Mouse (Mus musculus) lung, postnatal 10 days (tissue): Measurements from ENCODE around the gene Arid1b.
A peak's percentile ranks its signal among the peaks of the same experiment; 100 is the strongest.

ENCODE experiments used
- DNase-seq: peaks from one replicate; pipeline ENCODE4 v3.0.0; 2021

Arid1b gene

GRCm38 (mm10) chr17:4993840-4994503 lies at the start of gene Arid1b:
Arid1b (plus strand) TSS chr17:4994332.
- DNase-seq: peak; percentile 91

DNA sequence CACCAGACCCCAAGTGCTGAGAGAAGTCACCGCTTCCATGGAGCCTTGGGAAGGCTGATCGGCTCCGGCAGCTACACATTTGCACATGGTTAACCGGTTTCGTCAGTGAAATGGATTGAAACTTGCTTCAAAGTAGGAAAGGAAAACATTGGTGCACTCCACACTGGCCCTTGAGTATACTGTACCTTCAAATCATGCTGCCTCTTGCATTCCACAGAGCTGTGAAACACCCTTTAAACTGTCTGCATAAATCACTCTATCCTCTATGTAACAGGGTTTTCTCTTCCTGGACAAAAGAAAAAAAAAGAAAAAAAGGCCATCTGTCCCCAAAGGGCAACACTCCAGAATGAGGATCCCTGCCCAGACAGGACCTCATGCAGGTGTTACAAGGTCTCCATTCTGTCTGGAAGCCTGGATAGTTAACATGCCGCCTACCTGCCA lies 48.8 kb upstream of the Arid1b start:
- peak; percentile 16 for DNase-seq

DNA sequence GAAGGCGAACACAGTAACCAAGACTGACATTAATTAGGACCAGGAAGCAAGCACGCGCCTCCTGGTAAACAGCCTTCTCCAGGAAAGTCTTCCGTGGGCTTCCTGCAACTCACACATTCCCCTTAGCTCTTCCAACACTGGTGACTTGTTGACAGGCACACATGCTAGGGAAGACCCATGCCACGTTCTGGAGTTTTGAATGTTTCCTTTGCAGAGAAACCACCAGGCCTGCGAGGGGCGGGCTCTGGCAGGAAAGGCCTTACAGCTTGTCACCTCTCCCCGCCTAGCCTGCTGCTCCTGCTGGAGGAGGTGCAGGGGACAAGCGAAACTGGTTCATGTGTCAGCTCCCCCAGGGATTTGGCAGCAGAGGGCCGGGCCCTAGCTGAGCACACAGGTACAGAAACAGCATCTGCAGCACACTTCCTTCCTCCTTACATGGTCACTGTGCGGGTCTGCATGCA lies 48.2 kb upstream of the Arid1b start:
- DNase-seq: peak; percentile 73

DNA sequence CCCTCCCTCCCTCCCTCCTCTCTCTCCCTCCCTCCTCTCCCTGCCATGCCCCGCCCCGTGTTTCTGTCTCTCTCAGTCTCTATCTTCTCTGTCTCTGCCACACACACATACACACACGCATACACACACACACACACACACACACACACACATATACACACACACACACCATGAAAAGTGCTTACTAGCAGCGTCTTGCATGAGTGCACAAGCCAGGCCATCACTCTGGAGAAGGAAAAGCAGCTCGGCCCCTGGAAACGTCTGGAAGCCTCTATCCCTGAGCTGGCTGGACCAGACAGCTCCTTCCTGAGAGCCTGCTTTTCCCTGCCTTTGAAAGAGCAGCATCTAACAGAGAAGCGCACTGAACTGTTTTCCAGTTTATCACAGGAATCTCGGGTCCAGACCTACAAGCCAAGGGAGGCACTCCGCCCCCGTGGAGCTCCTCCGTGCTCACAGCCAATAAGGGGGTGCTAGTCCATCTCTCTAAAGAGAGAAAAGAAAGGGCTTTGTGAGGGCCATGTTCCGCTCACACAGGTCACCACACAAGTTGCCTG lies 47.6 kb upstream of the Arid1b start:
- peak; percentile 36 for DNase-seq

- no peak for DNase-seq
These were observed 47.1 kb upstream of the Arid1b start for GRCm38 (mm10) chr17:4947013-4947412.

GRCm38 (mm10) chr17:4947439-4947838 lies 46.7 kb upstream of the Arid1b start:
- DNase-seq: peak; percentile 11

- DNase-seq: no peak
These were observed 45.6 kb upstream of the Arid1b start for GRCm38 (mm10) chr17:4948501-4948900.

DNA sequence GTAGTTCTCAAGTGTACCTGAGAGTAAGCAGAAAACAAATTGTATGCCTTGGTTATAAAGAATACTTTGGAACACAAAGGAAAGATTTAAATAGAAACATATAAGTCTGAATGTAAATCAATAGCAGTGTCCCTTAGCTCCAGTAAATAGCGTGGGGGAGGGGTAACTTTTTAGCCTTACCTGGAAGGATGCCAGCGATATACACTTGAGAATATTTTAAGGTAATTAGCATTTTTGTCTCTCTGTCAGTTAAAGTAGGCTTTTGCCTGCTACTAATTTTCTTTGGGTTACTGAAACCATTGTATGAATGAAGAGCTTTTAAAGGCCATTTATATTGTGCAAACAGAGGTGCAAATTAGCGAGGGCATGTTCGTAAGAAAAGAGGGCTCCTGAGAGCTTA lies 39.7 kb upstream of the Arid1b start:
- DNase-seq: no peak

DNA sequence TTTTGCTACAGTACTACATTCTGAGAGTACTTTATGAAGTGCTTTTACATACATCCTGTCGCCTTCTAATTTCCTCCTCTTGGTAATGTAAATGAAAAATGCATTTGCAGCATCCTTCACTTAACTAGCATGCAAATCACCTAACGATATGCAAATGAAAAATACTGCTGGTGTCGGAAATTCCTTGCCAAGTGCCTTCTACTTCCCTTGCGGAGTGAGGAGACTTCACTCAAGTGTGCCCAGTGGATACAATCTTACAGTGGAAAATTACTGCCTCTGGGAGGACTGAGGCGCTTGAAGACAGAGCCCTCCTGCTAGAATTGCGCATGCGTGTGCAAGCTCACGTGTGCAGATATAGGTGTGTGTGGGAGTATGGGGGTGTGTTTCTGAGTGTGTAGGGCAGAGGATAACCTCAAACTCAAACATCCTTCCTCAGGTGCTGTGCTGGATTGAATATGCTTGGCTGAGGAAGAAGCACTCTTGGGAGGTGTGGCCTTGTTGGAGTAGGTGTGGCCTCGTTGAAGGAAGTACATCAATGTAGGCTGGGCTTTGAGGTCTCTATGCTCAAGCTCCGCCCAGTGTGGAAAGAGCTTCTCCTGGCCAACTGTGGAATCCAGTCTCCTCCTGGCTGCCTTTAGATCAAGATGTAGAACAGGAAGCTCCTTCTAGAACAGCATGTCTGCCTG lies 29.8 kb upstream of the Arid1b start:
- DNase-seq: peak; percentile 13

- no peak for DNase-seq
These were observed 26.9 kb upstream of the Arid1b start for GRCm38 (mm10) chr17:4967201-4967600.

DNA sequence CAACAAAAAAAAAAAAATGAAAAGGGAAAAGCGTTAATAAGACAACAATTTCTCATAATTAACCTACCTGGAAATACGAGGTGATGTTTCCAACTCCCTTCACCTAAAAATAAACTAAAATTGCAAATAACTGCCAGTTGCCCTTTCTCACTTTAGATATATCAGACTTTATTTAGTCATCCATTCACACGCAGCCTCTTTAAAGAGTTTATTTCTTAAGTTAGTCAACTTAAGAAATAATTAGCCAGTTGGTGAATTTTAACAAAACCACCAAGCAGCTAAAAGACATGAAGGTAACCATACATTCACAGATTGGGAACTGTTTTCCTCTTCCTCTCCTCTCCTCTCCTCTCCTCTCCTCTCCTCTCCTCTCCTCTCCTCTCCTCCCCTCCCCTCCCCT lies 26.1 kb upstream of the Arid1b start:
- no peak for DNase-seq

DNA sequence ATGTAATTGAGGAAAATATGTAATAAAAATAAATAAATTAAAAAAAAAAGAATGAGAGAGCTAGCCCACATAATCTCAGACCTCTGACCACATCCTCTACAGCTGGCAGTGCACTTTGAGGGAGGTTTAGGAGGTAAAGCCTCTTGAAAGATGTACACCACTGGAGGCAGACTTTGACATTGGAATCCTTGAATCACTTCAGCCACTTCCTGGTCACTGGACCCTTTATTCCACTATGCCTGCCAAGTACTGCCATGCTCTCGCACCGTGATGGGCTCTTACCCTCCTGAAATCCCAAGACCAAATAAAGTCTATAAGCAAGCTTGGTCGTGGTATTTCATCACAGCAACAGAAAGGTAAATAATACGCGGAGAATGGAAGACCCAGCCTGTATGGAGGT lies 25.3 kb upstream of the Arid1b start:
- no peak for DNase-seq

DNA sequence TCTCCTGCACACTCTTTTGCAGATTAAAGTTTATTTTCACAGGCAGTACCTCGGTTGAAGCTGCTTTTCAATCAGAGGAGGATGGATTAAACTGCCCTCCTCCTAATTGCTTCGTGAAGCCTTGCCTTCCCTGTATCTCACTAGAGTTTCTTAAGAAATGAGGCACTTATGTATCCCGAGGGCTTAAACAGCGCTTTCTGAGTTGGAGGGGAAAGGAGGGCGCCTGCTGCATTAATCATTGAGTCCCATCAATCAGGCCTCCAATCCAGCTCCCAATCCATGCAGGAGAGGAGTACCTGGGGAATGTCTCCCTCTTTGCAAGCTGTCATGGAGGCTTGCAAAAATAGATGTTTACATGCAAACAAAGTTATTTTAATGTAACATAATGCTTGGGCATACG lies 21.9 kb upstream of the Arid1b start:
- no peak for DNase-seq

GRCm38 (mm10) chr17:4974736-4975135 lies 19.4 kb upstream of the Arid1b start:
- DNase-seq: peak; percentile 87

DNA sequence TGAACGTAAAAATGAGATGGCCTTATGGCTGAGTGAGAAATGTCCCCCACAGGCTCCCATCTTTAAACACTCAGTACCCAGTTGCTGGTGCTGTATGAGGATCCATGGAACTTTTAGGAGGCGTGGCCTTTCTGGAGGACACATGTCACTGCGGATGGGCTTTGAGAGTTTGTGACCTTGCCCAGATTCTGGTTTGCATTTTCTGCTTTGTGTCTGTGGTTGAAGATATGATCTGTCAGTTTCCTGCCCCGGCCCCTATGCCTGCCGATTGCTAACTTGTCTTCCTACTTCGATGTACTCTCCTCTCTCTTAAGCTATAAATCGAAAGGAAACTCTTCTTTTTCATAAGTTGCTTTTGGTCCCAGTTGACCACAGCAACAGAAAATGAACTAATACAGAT lies 14.0 kb upstream of the Arid1b start:
- no peak for DNase-seq

- DNase-seq: no peak
These were observed 11.3 kb upstream of the Arid1b start for GRCm38 (mm10) chr17:4982819-4983218.

GRCm38 (mm10) chr17:4984691-4985090 lies 9.4 kb upstream of the Arid1b start:
- DNase-seq: no peak

DNA sequence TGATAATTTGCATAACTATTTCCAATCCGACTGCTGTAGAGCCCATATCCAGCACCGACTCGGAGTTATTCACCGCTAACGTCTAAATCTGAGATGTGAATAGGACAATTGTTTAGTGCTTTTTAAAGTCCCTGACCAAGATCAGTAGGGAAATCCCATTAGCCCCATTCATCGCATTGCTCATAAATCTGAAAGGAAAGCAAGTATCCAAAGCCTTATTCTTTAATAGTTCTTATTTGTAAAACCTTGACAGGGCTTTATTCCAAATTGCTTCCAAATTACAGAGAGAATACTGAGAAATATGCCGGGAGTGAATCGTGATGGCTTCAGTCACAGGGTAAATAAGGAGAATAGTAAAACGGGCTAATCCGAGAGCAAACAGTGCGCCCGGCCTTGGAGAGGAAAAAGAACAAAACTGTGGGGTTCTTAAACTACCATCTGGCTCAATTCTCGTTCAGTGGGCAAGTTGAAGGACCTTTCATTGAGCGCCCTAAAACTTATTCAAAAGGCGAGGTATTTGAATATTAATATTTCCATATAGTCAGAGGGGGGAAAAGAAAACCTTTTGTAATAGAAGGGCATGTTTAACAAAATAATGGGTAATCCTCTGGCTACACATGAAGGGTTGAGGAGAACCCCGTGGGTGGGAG lies 3.1 kb upstream of the Arid1b start:
- DNase-seq: no peak

- no peak for DNase-seq
These were observed 2.5 kb upstream of the Arid1b start for GRCm38 (mm10) chr17:4991600-4991999.

DNA sequence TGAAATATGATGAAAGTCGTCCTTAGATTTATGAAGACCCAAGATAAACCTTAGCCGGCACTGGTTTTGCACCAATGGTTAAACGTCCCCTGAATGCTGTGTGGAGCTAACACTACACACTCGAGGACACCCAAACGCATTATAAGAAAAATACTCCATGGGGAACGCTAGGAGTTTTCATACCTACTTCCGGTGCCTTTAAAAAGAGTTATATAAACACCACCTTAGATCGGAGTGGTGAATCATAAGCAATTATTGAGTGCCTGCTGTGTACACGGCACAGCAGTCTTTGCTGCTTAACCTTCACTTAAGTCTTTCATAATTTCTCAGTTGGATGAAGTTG lies 664 bp upstream of the Arid1b start:
- DNase-seq: no peak

DNA sequence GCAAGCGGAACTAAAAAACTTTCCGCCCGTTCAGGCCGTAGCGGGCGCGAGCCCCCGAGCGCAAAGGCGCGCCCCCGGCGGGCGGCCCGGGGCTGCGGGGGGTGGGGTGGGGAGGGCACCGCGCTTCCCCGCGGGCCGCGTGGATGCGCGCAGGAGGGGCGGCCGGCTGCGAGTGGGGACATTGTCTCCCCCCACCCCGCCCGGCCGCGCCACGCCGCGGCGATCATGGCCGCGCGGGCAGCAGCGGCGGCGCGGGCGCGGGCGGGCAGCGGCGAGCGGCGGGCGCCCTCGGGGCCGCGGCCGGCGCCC lies 326 bp downstream of the Arid1b start:
- DNase-seq: no peak

GRCm38 (mm10) chr17:4994813-4995560 lies 855 bp downstream of the Arid1b start:
- DNase-seq: peak; percentile 82

GRCm38 (mm10) chr17:4995561-4996051 lies 1.5 kb downstream of the Arid1b start:
- DNase-seq: peak; percentile 84
